In genomic region chr4:150237636-150238361, GRCm38 (mm10) we compare ENCODE assay signal across 8 mouse cellular contexts. TPM values are rescaled to one million over a fixed set of nuclear protein-coding genes. Genes with fewer than 3 reads are reported as not detected.
DNase-seq lines count a peak whose midpoint lies in the region; ATAC-seq and TF ChIP-seq lines count a peak whose summit lies in the region.

No protein-coding gene starts in this region.

- H3K9ac ChIP-seq in limb, embryonic 15.5 days, result peak overlapping the region; percentile 80

- no peaks in the 10 kb centered on the region for H3K27me3 ChIP-seq in limb, embryonic 15.5 days

- intact Hi-C loops in left cerebral cortex, adult 2 months (cut with DNase I), result no loop called here

- peak overlapping the region; percentile 98 for H3K4me3 ChIP-seq in left cerebral cortex, adult 2 months
- peak overlapping the region; percentile 88 for H3K4me3 ChIP-seq in cortical plate, adult 2 months (ENCODE audit: insufficient read depth, low read length)
- peak overlapping the region; percentile 67 for H3K4me3 ChIP-seq in limb, embryonic 15.5 days

- no peaks in the 10 kb centered on the region for H3K9me3 ChIP-seq in limb, embryonic 15.5 days

- no peak for TF ChIP-seq POLR2A in cortical plate, adult 2 months (IDR thresholded peaks at IDR 0.05; ENCODE audit: extremely low read depth, insufficient read depth, low read length)

- peak overlapping the region; percentile 71 for H3K4me2 ChIP-seq in limb, embryonic 15.5 days

- H3K4me1 ChIP-seq in cortical plate, adult 2 months (ENCODE audit: control insufficient read depth, insufficient read depth, low read length), result peaks cover 17% of the 10 kb centered on the region
- H3K4me1 ChIP-seq in limb, embryonic 15.5 days, result peaks cover 58% of the 10 kb centered on the region

- no peak for ATAC-seq in limb, embryonic 15.5 days (ENCODE audit: insufficient number of reproducible peaks, low FRiP score, low TSS enrichment, low read depth)
- no peak for ATAC-seq in monocyte, adult 5-6 weeks (replicated peaks; ENCODE audit: insufficient number of reproducible peaks, low FRiP score, low TSS enrichment, poor library complexity, severe bottlenecking)

- H3K27ac ChIP-seq in left cerebral cortex, adult 2 months, result peak overlapping the region; percentile 100
- H3K27ac ChIP-seq in cortical plate, adult 2 months (ENCODE audit: insufficient read depth, low read length), result peak overlapping the region; percentile 82
- peak overlapping the region; percentile 98 for H3K27ac ChIP-seq in limb, embryonic 15.5 days

- no peak for DNase-seq in left cerebral cortex, adult 2 months (ENCODE audit: extremely low spot score in 1 of 2, low spot score in 2 of 2)
- DNase-seq in left cerebral cortex, adult 11 months (ENCODE audit: low spot score), result no peak
- peak; percentile 37 for DNase-seq in heart, postnatal 4 days
- DNase-seq in neural tube, embryonic 10.5 days (ENCODE audit: extremely low spot score, low spot score), result peak; percentile 49
- DNase-seq in frontal cortex, postnatal 36 days (ENCODE audit: low spot score in 2 of 2), result no peak

- no peak for TF ChIP-seq CTCF in left cerebral cortex, adult 2 months (IDR thresholded peaks at IDR 0.05)
- no peak for TF ChIP-seq CTCF in cortical plate, adult 2 months (IDR thresholded peaks at IDR 0.05; ENCODE audit: extremely low read depth, insufficient read depth, low read length)

- WGBS in limb, embryonic 15.5 days, result under 1% methylated on average over 21 of the region's 21 CpGs

- peaks cover 26% of the 10 kb centered on the region for H3K36me3 ChIP-seq in limb, embryonic 15.5 days

RNA-seq across cellular contexts. Expression of gene Eno1, which starts 1.3 kb away (rescaled TPM):
- 100 to 1,000 TPM; 410 TPM for total RNA-seq in left cerebral cortex, adult 2 months (2021)
- 902 and 906 TPM in 2 replicates for polyA plus RNA-seq in cortical plate, adult 2 months (2012; rRNA removed)
- 100 to 1,000 TPM; 303 to 307 TPM for total RNA-seq in heart, postnatal 4 days (2021)
- 1,599 and 1,772 TPM in 2 replicates for polyA plus RNA-seq in limb, embryonic 15.5 days (2015; fragmentation: Nextera tagmentation; extraction: Ambion mirVana)
- 240 to 351 TPM (median 288 TPM) in 3 replicates for total RNA-seq in monocyte, adult 5-6 weeks (2017)

RNA-seq across cellular contexts. Expression of gene Car6, which starts 36.7 kb away (rescaled TPM):
- total RNA-seq in left cerebral cortex, adult 2 months (2021), result not detected
- not detected in 2 replicates for polyA plus RNA-seq in cortical plate, adult 2 months (2012; rRNA removed)
- not detected for total RNA-seq in heart, postnatal 4 days (2021)
- 0.20 and 0.50 TPM in 2 replicates for polyA plus RNA-seq in limb, embryonic 15.5 days (2015; fragmentation: Nextera tagmentation; extraction: Ambion mirVana)
- not detected in 3 replicates for total RNA-seq in monocyte, adult 5-6 weeks (2017)

RNA-seq across cellular contexts. Expression of gene Rere, which starts 43.6 kb away (rescaled TPM):
- total RNA-seq in left cerebral cortex, adult 2 months (2021), result 100 to 1,000 TPM; 113 to 125 TPM
- polyA plus RNA-seq in cortical plate, adult 2 months (2012; rRNA removed), result 44.2 and 50.5 TPM in 2 replicates
- total RNA-seq in heart, postnatal 4 days (2021), result 10 to 100 TPM; 70.0 to 72.5 TPM
- 18.4 and 19.7 TPM in 2 replicates for polyA plus RNA-seq in limb, embryonic 15.5 days (2015; fragmentation: Nextera tagmentation; extraction: Ambion mirVana)
- 11.1 to 34.3 TPM (median 14.5 TPM) in 3 replicates for total RNA-seq in monocyte, adult 5-6 weeks (2017)

Comparison
In these comparisons a context has a peak if more than half of its experiments do, and no peak if none do; other contexts are left out.
1. DNase-seq: peak in heart, postnatal 4 days (single experiment) and neural tube, embryonic 10.5 days (single experiment); none in left cerebral cortex, adult 2 months (0 of 2), left cerebral cortex, adult 11 months (single experiment) and frontal cortex, postnatal 36 days (0 of 2).
2. Peak in every context shown above with its lines, with median percentiles within 50 percentile points of each other: H3K27ac ChIP-seq and H3K4me3 ChIP-seq.